Mouse (Mus musculus) brain, embryonic 14.5 days (tissue): ENCODE measurements around the gene H2-DMa.

Experiments used
- CTCF ChIP-seq: fragments of 200-500 bp; IDR thresholded peaks from 2 replicates; pipeline ENCODE4 v1.5.1; 2012; ENCODE audit warnings: inconsistent platforms, mild to moderate bottlenecking, moderate library complexity, borderline replicate concordance; ENCODE audit not compliant: insufficient read depth, insufficient read length; ENCODE audit errors: extremely low read depth
- POLR2A ChIP-seq: fragments of 200-500 bp; IDR thresholded peaks from 2 replicates; pipeline ENCODE4 v1.6.1; 2012; ENCODE audit warnings: mild to moderate bottlenecking, inconsistent platforms, borderline replicate concordance; ENCODE audit not compliant: poor library complexity, insufficient read depth, insufficient read length, severe bottlenecking; ENCODE audit errors: extremely low read depth

GRCm38 (mm10) chr17:34143461-34143860 lies 24.1 kb downstream of the H2-DMa start:
- no peak for TF ChIP-seq CTCF
- TF ChIP-seq POLR2A, result no peak
